Mouse (Mus musculus): ENCODE results near the gene Zfand3. TPM values are rescaled to one million over a fixed set of nuclear protein-coding genes. Genes with fewer than 3 reads are reported as not detected.

The Zfand3 gene
- polyA plus RNA-seq, 1 experiment from 2014 or later, result 59.5 TPM

GRCm38 (mm10) chr17:30241720-30242322 is 237.3 kb downstream of the Zfand3 start:
- H3K9me3 ChIP-seq (replicated peaks; ENCODE audit: control insufficient read depth, low read length), result no peaks in the 10 kb centered on the region
- ATAC-seq, result peak; percentile 70
- WGBS, result 29% methylated on average over 17 of the region's 17 CpGs
- H3K9ac ChIP-seq (ENCODE audit: low read length), result no peak overlapping the region
- H3K4me2 ChIP-seq (ENCODE audit: low read length), result no peak overlapping the region
- no peaks in the 10 kb centered on the region for H3K36me3 ChIP-seq (ENCODE audit: control insufficient read depth, insufficient read depth, low read length)
- H3K4me3 ChIP-seq (ENCODE audit: low read depth, low read length), result no peak overlapping the region
- H3K27ac ChIP-seq (ENCODE audit: low read depth, low read length), result no peak overlapping the region
- H3K4me1 ChIP-seq (ENCODE audit: control insufficient read depth, insufficient read depth, low read length), result peaks cover 18% of the 10 kb centered on the region
- no peaks in the 10 kb centered on the region for H3K27me3 ChIP-seq (replicated peaks; ENCODE audit: control insufficient read depth, insufficient read depth, low read length)
- peak; percentile 86 for DNase-seq (ENCODE audit: low spot score)

DNA sequence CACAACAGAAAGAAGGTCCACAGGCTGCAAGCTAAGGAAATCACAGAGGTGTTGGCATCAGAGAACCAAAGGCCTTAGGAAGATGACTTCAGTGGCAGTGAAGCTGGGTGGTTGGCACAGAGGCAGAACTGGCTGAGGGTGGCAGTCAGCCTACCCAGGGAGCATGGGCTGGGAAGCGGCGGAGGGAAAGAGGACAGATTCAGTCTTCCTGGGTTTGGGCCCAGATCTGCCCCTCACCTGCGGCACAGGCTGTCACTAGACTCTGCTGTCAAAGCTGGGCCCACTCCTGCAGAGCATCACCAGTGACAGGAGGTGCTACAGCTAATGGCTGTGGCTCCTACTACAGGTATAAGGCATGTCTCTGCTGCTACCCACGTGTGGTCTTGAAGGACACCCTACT is 238.1 kb downstream of the Zfand3 start:
- Histone ChIP-seq H3K27ac (ENCODE audit: low read depth, low read length) (no peak overlapping the region), H3K4me3 (ENCODE audit: low read depth, low read length) (no peak overlapping the region), H3K9me3 (replicated peaks; ENCODE audit: control insufficient read depth, low read length) (no peaks in the 10 kb centered on the region), H3K4me2 (ENCODE audit: low read length) (no peak overlapping the region), H3K36me3 (ENCODE audit: control insufficient read depth, insufficient read depth, low read length) (no peaks in the 10 kb centered on the region), H3K4me1 (ENCODE audit: control insufficient read depth, insufficient read depth, low read length) (peaks cover 16% of the 10 kb centered on the region), H3K9ac (ENCODE audit: low read length) (no peak overlapping the region), H3K27me3 (replicated peaks; ENCODE audit: control insufficient read depth, insufficient read depth, low read length) (no peaks in the 10 kb centered on the region)
- no peak for ATAC-seq
- DNase-seq (ENCODE audit: low spot score), result no peak
- WGBS, result 96% methylated on average over 4 of the region's 4 CpGs

DNA sequence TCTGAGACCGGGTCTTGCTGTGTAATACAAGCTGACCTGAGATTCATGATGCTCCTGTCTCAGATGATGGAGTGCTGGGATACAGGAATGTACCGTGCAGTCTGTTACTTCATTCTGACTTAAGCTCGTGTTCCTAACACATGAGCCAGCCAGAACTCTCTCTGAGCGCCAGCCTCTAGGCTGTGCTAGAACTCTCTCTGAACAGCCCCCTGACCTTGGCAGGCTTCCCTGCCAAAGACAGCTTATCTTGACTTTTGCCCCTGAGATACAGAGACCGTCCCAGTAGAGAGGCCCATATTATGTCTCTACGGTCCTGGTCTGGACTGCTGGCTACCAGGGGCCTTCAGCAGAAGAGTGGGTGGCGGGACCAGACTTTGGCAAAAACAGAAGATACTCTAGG is 239.0 kb downstream of the Zfand3 start:
- no peak overlapping the region for H3K4me3 ChIP-seq (ENCODE audit: low read depth, low read length)
- no peak overlapping the region for H3K27ac ChIP-seq (ENCODE audit: low read depth, low read length)
- H3K9me3 ChIP-seq (replicated peaks; ENCODE audit: control insufficient read depth, low read length), result no peaks in the 10 kb centered on the region
- no peaks in the 10 kb centered on the region for H3K36me3 ChIP-seq (ENCODE audit: control insufficient read depth, insufficient read depth, low read length)
- no peak overlapping the region for H3K4me2 ChIP-seq (ENCODE audit: low read length)
- H3K27me3 ChIP-seq (replicated peaks; ENCODE audit: control insufficient read depth, insufficient read depth, low read length), result no peaks in the 10 kb centered on the region
- peaks cover 16% of the 10 kb centered on the region for H3K4me1 ChIP-seq (ENCODE audit: control insufficient read depth, insufficient read depth, low read length)
- 91% methylated on average over 7 of the region's 7 CpGs for WGBS
- DNase-seq (ENCODE audit: low spot score) (no peak), ATAC-seq (no peak)
- no peak overlapping the region for H3K9ac ChIP-seq (ENCODE audit: low read length)

DNA sequence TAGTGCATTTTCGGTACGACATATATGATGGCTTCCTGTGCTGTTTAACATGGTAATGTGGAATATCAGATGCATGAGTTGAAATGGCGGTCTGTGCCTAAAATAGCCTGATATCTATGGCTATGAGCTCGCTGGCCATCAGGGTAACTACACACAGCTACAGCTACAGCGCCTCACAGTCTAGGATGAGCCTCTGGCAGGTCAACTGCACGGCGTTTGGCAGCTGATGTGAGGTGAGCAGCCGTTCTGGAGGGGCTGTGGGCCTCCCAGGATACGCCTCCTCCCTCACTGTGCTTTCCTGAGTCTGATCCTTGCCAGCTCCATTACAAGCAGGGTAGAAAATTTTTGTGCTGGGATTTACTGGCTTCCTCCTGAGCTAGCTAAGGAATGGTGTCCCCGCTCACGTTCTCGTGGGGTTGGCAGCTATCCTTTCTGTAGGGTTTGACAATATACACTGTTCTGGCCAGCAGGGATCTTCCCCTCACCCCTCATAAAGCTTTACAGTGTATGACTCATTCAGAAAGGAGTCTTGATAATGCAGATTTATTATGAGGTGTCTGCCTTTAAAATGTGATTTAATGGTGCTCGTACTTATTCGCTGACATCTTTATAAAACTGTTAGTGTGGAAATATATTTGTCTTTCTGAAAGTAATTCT is 240.2 kb downstream of the Zfand3 start:
- DNase-seq (ENCODE audit: low spot score) (no peak), ATAC-seq (no peak)
- H3K4me3 ChIP-seq (ENCODE audit: low read depth, low read length), result no peak overlapping the region
- H3K9ac ChIP-seq (ENCODE audit: low read length), result no peak overlapping the region
- no peaks in the 10 kb centered on the region for H3K9me3 ChIP-seq (replicated peaks; ENCODE audit: control insufficient read depth, low read length)
- H3K27me3 ChIP-seq (replicated peaks; ENCODE audit: control insufficient read depth, insufficient read depth, low read length), result no peaks in the 10 kb centered on the region
- WGBS, result 59% methylated on average over 14 of the region's 14 CpGs
- no peak overlapping the region for H3K4me2 ChIP-seq (ENCODE audit: low read length)
- no peaks in the 10 kb centered on the region for H3K36me3 ChIP-seq (ENCODE audit: control insufficient read depth, insufficient read depth, low read length)
- H3K4me1 ChIP-seq (ENCODE audit: control insufficient read depth, insufficient read depth, low read length), result peaks cover 16% of the 10 kb centered on the region
- H3K27ac ChIP-seq (ENCODE audit: low read depth, low read length), result no peak overlapping the region

- Histone ChIP-seq H3K4me1 (ENCODE audit: control insufficient read depth, insufficient read depth, low read length) (peaks cover 16% of the 10 kb centered on the region), H3K27ac (ENCODE audit: low read depth, low read length) (no peak overlapping the region), H3K9me3 (replicated peaks; ENCODE audit: control insufficient read depth, low read length) (no peaks in the 10 kb centered on the region), H3K4me2 (ENCODE audit: low read length) (no peak overlapping the region), H3K4me3 (ENCODE audit: low read depth, low read length) (no peak overlapping the region), H3K27me3 (replicated peaks; ENCODE audit: control insufficient read depth, insufficient read depth, low read length) (no peaks in the 10 kb centered on the region), H3K36me3 (ENCODE audit: control insufficient read depth, insufficient read depth, low read length) (no peaks in the 10 kb centered on the region), H3K9ac (ENCODE audit: low read length) (no peak overlapping the region)
- WGBS, result 72% methylated on average over 10 of the region's 10 CpGs
- DNase-seq (ENCODE audit: low spot score) (no peak), ATAC-seq (no peak)
Observed at GRCm38 (mm10) chr17:30245308-30245706, 240.8 kb downstream of the Zfand3 start.

DNA sequence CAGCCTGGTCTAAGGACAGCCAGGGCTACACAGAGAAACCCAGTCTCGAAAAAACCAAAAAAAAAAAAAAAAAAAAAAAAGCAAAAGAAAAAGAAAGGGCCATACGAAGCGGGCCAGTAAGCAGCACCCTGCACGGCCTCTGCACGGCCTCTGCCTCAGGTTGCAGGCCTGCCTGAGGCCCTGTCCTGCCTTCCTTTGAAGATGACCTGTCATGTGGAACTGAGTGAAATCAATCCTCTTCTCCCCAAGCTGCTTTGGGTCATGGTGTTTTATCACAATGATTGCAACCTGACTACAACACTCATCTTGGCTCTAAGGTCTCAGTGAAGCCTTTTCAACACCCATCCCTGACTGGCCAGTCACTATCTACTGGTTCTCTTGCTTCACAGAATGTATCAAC is 248.5 kb downstream of the Zfand3 start:
- Histone ChIP-seq H3K4me3 (ENCODE audit: low read depth, low read length) (no peak overlapping the region), H3K27me3 (replicated peaks; ENCODE audit: control insufficient read depth, insufficient read depth, low read length) (no peaks in the 10 kb centered on the region), H3K36me3 (ENCODE audit: control insufficient read depth, insufficient read depth, low read length) (no peaks in the 10 kb centered on the region), H3K27ac (ENCODE audit: low read depth, low read length) (no peak overlapping the region), H3K9ac (ENCODE audit: low read length) (no peak overlapping the region), H3K9me3 (replicated peaks; ENCODE audit: control insufficient read depth, low read length) (no peaks in the 10 kb centered on the region), H3K4me1 (ENCODE audit: control insufficient read depth, insufficient read depth, low read length) (peaks cover 13% of the 10 kb centered on the region; the same call in 1 of the 2 replicates), H3K4me2 (ENCODE audit: low read length) (no peak overlapping the region)
- ATAC-seq (no peak), DNase-seq (ENCODE audit: low spot score) (no peak)
- WGBS, result 79% methylated on average over 5 of the region's 5 CpGs

DNA sequence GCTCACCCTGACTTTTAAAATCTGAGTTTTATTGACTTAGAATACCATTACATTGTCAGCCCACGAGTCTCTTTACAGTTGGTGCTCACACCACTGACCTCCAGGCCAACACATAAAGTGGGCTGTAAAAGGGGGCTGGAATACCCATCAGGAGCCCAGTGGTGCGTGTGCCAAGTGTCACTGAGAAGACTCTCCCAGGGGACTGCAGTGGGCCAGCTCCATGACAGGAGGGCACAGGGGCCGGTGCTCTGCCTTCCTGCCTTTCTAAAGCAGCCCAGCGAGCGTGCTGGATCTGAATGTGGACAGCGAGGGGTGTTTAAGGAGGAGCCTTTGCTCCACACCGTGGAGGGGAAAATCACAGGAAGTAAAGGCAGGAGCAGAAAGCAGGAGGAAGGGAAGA is 249.4 kb downstream of the Zfand3 start:
- H3K27ac ChIP-seq (ENCODE audit: low read depth, low read length), result no peak overlapping the region
- H3K4me2 ChIP-seq (ENCODE audit: low read length), result no peak overlapping the region
- peaks cover 13% of the 10 kb centered on the region; the same call in 1 of the 2 replicates for H3K4me1 ChIP-seq (ENCODE audit: control insufficient read depth, insufficient read depth, low read length)
- no peaks in the 10 kb centered on the region for H3K36me3 ChIP-seq (ENCODE audit: control insufficient read depth, insufficient read depth, low read length)
- no peak for ATAC-seq
- no peak overlapping the region for H3K4me3 ChIP-seq (ENCODE audit: low read depth, low read length)
- H3K9ac ChIP-seq (ENCODE audit: low read length), result no peak overlapping the region
- 69% methylated on average over 7 of the region's 7 CpGs for WGBS
- no peaks in the 10 kb centered on the region for H3K9me3 ChIP-seq (replicated peaks; ENCODE audit: control insufficient read depth, low read length)
- DNase-seq (ENCODE audit: low spot score), result no peak
- no peaks in the 10 kb centered on the region for H3K27me3 ChIP-seq (replicated peaks; ENCODE audit: control insufficient read depth, insufficient read depth, low read length)

GRCm38 (mm10) chr17:30255928-30256560 is 251.5 kb downstream of the Zfand3 start:
- ATAC-seq (no peak), DNase-seq (ENCODE audit: low spot score) (no peak)
- WGBS, result 73% methylated on average over 8 of the region's 8 CpGs
- Histone ChIP-seq H3K9me3 (replicated peaks; ENCODE audit: control insufficient read depth, low read length) (no peaks in the 10 kb centered on the region), H3K27ac (ENCODE audit: low read depth, low read length) (no peak overlapping the region), H3K36me3 (ENCODE audit: control insufficient read depth, insufficient read depth, low read length) (no peaks in the 10 kb centered on the region), H3K9ac (ENCODE audit: low read length) (no peak overlapping the region), H3K27me3 (replicated peaks; ENCODE audit: control insufficient read depth, insufficient read depth, low read length) (no peaks in the 10 kb centered on the region), H3K4me2 (ENCODE audit: low read length) (no peak overlapping the region), H3K4me1 (ENCODE audit: control insufficient read depth, insufficient read depth, low read length) (peaks cover 13% of the 10 kb centered on the region; the same call in 1 of the 2 replicates), H3K4me3 (ENCODE audit: low read depth, low read length) (no peak overlapping the region)

- no peak overlapping the region for H3K4me3 ChIP-seq (ENCODE audit: low read depth, low read length)
- ATAC-seq, result no peak
- H3K9ac ChIP-seq (ENCODE audit: low read length), result no peak overlapping the region
- 0 out of 2 replicates have a peak, but pooled peaks cover 3% of the 10 kb centered on the region for H3K27me3 ChIP-seq (replicated peaks; ENCODE audit: control insufficient read depth, insufficient read depth, low read length)
- no peak overlapping the region for H3K4me2 ChIP-seq (ENCODE audit: low read length)
- no peak overlapping the region for H3K27ac ChIP-seq (ENCODE audit: low read depth, low read length)
- H3K9me3 ChIP-seq (replicated peaks; ENCODE audit: control insufficient read depth, low read length), result no peaks in the 10 kb centered on the region
- no peak for DNase-seq (ENCODE audit: low spot score)
- 77% methylated on average over 4 of the region's 4 CpGs for WGBS
- peaks cover 25% of the 10 kb centered on the region for H3K4me1 ChIP-seq (ENCODE audit: control insufficient read depth, insufficient read depth, low read length)
- no peaks in the 10 kb centered on the region for H3K36me3 ChIP-seq (ENCODE audit: control insufficient read depth, insufficient read depth, low read length)
Observed at GRCm38 (mm10) chr17:30258480-30258879, 253.9 kb downstream of the Zfand3 start.
